Mouse (Mus musculus) liver, postnatal 0 days (tissue): Measurements from ENCODE around the gene Gm17617.

ENCODE experiments used
- CTCF ChIP-seq: sonication (generic); IDR thresholded peaks from 2 replicates; pipeline ENCODE4 v1.5.1; 2016; ENCODE audit warnings: antibody characterized with exemption, low read depth
- EP300 ChIP-seq: IDR thresholded peaks from 2 replicates; pipeline ENCODE4 v1.6.1; 2016; ENCODE audit warnings: antibody characterized with exemption, low read depth, mild to moderate bottlenecking

- TF ChIP-seq CTCF (peak; percentile 92), EP300 (no peak)
These were observed 45.2 kb upstream of the Gm17617 start for GRCm38 (mm10) chr13:55178556-55178955.
